13 mouse cellular contexts compared by ENCODE assay signal in the genomic region with DNA sequence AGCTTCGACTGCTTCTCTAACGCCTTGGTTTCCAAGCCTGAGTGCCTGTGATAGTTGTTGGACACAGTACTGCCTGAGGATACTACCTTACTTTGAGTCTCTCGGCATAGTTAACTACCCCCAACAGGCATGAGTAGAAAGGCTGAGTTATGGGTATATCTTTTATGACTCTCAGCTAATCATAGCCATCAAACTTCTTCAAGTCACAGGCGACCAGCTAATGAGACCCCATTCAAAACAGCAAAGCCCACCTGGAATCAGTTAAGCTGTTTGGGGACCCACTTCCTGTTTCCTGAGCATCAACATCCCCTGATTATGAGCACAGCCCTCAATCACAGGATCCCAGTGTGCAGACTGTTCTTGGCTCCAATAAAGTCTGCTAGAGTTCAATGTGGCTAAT.
"Had no signal": no experiment of that assay in that cellular context is flagged by ENCODE, and none has a peak within 500 bp of the region (broad histone marks: within the 10 kb centered on the region; RNA-seq: fewer than 3 reads in every experiment).

No protein-coding gene starts in this region.

- H3K9ac ChIP-seq: limb, embryonic 13.5 days; liver, embryonic 14.5 days; neural tube, embryonic 15.5 days had no signal

- H3K9me3 ChIP-seq: limb, embryonic 13.5 days; neural tube, embryonic 15.5 days had no signal

- H3K4me1 ChIP-seq: neural tube, embryonic 15.5 days had no signal

- DNase-seq: kidney, adult 8-10 months; kidney, postnatal 25 days; lung, adult 18-20 months; lung, postnatal 36 days; right cerebral cortex, adult 18-20 months; right cerebral cortex, postnatal 25 days; thymus, postnatal 36 days had no signal

- H3K27me3 ChIP-seq: limb, embryonic 13.5 days; neural tube, embryonic 15.5 days had no signal

- H3K4me2 ChIP-seq: limb, embryonic 13.5 days; midbrain, embryonic 11.5 days; neural tube, embryonic 15.5 days had no signal

- H3K4me3 ChIP-seq: left cerebral cortex, adult 2 months; limb, embryonic 13.5 days; myocyte; neural tube, embryonic 15.5 days had no signal

- H3K27ac ChIP-seq: left cerebral cortex, adult 2 months; limb, embryonic 13.5 days; liver, embryonic 14.5 days; neural tube, embryonic 15.5 days had no signal

- H3K36me3 ChIP-seq: limb, embryonic 13.5 days; neural tube, embryonic 15.5 days had no signal
